Mouse (Mus musculus): Measurements from ENCODE around the gene Atg4d.

DNA sequence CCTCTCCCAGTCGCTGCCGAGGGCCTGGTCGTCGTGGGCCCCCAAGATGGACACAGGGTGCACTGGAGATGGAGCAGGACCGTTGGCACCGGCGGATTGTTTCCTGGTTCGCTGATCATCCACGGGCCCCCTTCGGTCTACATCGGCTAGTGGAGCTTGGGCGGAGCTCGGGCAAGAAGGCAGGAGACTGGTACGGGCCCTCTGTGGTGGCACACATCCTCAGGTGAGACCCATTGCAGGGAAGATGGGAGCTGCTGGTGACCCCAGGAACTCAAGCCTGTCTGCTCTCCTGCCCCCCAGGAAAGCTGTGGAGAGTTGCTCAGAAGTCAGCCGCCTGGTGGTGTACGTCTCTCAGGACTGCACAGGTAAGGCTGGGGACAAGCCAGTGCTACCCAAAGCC, 3.2 kb downstream of the Atg4d start:
- TF ChIP-seq E2F4 (IDR thresholded peaks at IDR 0.05; ENCODE audit: insufficient read depth), result no peak
- TF ChIP-seq USF1 (IDR thresholded peaks at IDR 0.05; ENCODE audit: low read depth), result no peak

Measured in myocyte (in vitro differentiated cells).